Mouse (Mus musculus): Measurements from ENCODE around the gene Sipa1l2.
"Not testable (repeated sequence)": the region's sequence is repeated elsewhere in the genome, so short reads cannot be mapped to it uniquely, and the experiment has no call there.

Gene Sipa1l2

GRCm38 (mm10) chr8:125414651-125415050 lies 155.0 kb downstream of the Sipa1l2 start:
- DNase-seq (ENCODE audit: extremely low read depth, insufficient read length, low spot score), result no peak

- DNase-seq (ENCODE audit: extremely low read depth, insufficient read length, low spot score), result no peak
These were observed 156.4 kb downstream of the Sipa1l2 start for GRCm38 (mm10) chr8:125413001-125413909.

GRCm38 (mm10) chr8:125410646-125411045 lies 159.0 kb downstream of the Sipa1l2 start:
- DNase-seq (ENCODE audit: extremely low read depth, insufficient read length, low spot score), result peak; percentile 75

DNA sequence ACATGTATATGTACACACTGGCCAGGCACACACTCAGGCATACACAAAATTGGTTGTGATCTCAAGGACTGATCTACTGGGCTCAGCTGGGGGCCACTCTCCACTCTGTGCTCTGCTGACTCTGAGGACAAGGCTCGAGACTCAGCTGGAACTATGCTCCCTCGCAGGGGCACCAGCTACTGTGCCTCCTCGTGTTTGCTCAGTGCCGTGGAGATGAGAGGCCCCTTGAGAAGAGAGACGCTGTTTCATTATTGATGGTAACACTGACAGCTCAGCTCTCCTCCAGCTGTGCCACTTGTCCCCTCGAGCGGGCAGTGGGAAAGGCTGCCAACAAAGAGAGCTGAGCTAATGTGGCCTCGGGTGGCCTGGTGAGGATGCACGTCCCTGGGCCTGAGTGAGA lies 161.9 kb downstream of the Sipa1l2 start:
- no peak for DNase-seq (ENCODE audit: extremely low read depth, insufficient read length, low spot score)

- DNase-seq (ENCODE audit: extremely low read depth, insufficient read length, low spot score), result no peak
These were observed 163.2 kb downstream of the Sipa1l2 start for GRCm38 (mm10) chr8:125406453-125406852.

DNA sequence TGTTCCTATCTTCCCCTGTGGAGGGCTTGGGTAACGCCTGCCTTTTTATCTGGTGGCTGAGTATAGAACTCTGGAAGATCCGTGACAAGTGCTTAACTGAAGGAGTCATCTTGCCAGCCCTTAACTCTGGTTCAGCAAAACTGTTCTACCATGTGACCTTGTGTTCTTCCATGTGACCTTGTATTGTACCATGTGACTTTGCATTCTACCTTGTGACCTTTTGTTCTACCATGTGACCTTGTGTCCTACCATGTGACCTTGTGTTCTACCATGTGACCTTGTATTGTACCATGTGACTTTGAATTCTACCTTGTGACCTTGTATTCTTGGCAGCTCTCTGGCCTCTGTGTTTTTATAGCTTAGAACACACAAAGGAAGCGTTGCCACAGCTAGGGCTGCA lies 168.3 kb downstream of the Sipa1l2 start:
- no peak for DNase-seq (ENCODE audit: extremely low read depth, insufficient read length, low spot score)

DNA sequence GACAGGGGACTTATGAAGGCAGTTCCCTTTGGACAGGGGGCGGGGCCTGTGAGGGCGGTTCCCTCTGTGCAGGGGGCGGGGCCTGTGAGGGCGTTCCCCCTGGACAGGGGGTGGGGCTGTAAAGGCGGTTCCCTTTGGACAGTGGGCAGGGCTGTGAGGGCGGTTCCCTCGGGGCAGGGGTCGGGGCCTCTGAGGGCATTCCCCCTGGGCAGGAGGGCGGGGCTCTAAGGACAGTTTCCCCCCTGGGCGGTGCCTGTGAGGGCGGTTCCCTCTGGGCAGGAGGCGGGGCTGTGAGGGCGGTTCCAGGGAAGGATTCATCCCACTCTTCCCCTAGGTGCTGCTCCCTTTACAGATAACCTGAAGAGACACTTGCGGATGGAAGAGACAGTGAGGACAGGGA lies 171.6 kb downstream of the Sipa1l2 start:
- no peak for DNase-seq (ENCODE audit: extremely low read depth, insufficient read length, low spot score)

GRCm38 (mm10) chr8:125395682-125396081 lies 173.9 kb downstream of the Sipa1l2 start:
- not testable (repeated sequence) for DNase-seq (ENCODE audit: extremely low read depth, insufficient read length, low spot score)

DNA sequence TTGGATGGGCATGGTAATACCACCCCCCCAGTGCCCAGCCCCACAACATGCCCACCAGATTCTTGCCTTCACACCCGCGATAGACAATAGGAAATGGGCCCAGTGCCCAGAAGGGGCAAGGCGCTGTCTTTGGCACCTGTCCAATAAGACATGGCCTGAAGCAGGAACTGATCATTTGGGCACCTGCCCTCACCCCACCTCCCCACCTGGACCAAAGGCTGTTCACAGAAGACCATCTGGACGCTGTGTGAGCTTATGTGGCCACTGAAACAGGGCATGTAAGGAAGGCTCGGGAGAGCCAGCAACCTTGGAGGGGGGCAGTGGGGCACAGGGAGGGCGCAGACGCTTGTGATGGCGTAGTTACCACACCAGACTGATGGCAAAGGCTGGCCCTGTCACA lies 174.6 kb downstream of the Sipa1l2 start:
- no peak for DNase-seq (ENCODE audit: extremely low read depth, insufficient read length, low spot score)

- DNase-seq (ENCODE audit: extremely low read depth, insufficient read length, low spot score), result no peak
These were observed 177.9 kb downstream of the Sipa1l2 start for GRCm38 (mm10) chr8:125391685-125392084.

DNA sequence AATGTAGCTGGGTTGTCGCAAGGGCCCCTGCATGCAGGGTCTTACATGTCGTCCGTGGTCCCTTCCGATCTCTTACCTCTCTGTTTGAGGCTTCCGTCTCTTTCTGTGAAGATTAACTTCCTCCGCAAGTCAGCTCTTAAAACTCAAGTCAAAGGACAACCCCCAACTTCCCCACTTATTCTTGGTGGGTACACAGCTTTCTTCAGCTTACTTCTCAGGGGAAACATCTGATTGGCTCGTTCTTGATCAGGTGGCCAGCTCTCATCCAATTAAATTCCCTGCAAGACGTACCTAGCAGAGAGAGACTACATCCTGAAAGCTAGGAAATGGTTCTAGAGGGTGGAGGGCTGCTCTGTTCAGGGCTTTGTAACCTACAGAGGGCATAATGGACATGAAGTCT lies 178.3 kb downstream of the Sipa1l2 start:
- no peak for DNase-seq (ENCODE audit: extremely low read depth, insufficient read length, low spot score)

- DNase-seq (ENCODE audit: extremely low read depth, insufficient read length, low spot score), result no peak
These were observed 179.1 kb downstream of the Sipa1l2 start for GRCm38 (mm10) chr8:125390506-125390895.

DNA sequence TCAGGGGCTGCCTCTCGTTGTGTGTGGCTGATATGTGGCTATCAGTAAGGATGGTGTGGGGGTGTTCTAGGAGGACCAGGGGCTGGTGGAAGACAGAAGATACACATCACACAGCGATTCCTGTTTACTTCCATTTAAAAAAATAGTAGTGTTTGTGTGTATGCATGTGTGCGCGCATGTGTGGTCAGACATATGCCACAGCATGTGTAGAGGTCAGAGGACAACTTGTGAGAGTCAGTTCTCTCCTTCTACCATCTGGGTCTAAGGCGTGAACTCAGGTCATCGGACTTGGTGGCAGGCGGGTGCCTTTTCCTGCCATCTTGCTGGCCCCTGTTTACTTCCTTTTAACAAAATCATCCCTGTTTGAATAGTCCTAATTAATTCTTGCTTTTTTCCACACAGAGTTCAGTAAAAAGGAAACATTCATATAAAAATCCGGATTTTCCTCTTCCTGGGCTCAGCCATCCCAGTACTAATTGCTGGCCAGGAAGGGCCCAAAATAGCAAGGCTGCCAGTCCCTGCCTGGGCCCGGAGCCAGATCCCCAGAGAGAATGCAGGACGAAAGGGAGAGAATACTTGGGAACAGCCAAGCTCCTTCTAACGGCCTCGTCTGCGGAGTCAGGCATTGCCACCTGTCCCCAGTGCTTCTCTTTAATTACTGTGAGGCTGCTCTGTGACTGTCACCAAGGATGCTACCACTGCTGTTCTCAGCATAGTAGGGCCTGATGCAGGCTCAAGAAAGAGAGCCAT lies 179.7 kb downstream of the Sipa1l2 start:
- no peak for DNase-seq (ENCODE audit: extremely low read depth, insufficient read length, low spot score)

DNA sequence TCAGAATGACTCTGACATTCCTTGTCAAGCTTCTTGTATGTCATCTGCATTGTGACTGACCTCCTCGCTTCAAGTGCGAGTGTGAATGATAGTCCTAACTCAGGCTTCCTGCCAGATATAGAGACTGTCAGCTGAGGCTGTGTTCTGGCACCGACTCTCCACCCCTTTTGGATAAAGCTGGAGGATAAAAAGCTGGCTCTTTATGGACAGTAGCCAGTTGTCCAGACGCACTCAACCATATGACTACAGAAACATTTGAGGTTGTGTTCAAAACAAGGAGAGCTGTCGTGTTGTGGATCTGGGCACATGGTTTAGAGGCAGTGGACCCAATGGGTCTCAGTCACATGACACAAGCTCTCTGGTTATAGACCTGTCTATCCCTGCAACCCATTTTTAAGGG lies 180.3 kb downstream of the Sipa1l2 start:
- DNase-seq (ENCODE audit: extremely low read depth, insufficient read length, low spot score), result no peak

- DNase-seq (ENCODE audit: extremely low read depth, insufficient read length, low spot score), result no peak
These were observed 181.0 kb downstream of the Sipa1l2 start for GRCm38 (mm10) chr8:125388404-125389180.

DNA sequence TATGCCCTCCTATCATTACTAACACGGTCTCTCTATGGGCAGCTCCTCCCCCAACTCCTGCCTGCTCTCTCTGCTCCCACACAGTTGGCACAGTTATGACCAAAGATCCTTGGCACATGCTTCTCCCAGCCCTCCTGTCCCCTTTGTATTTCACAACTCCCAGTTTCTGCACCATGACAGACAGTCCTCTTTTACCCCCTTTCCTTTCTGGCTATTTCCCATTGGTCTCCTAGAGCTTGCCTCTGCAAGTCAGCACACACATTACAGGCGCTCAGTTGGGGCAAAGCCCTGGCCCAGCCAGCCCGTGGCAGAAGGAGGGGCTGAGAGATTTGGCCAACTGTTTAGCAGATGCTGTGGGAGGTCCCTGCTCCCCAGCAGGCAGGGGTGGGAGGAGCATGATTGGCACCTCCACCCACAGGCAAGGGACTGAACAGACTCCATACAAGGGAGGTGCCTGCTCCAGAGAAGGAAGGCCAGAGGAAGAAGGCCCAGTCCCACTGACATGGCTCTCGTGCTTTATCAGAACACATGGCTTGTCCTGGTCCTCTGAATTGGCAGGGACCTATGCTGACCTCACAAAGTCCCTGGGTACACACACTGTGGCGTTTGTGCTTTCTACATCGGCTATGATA lies 184.0 kb downstream of the Sipa1l2 start:
- peak; percentile 35 for DNase-seq (ENCODE audit: extremely low read depth, insufficient read length, low spot score)

- DNase-seq (ENCODE audit: extremely low read depth, insufficient read length, low spot score), result no peak
These were observed 184.9 kb downstream of the Sipa1l2 start for GRCm38 (mm10) chr8:125384551-125385183.

DNA sequence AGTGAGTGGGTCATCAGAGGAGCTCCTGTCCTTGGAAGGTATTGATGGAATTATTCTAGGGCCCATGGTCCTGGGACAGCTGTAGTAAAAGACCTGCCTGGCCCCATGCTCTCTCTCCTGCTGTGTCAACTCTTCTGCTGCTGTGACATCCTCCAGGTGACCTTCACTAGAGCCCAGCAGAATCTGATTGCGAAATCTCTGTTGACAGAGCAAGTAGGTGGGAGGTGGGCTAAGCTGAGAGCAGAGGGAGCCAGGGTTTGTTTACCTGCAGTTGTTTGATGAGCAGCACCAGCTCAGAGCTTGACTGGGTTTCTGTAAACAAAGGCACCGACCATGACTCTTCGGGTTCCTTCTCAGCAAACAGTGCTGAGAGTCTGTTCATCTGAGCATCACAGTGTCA lies 187.9 kb downstream of the Sipa1l2 start:
- no peak for DNase-seq (ENCODE audit: extremely low read depth, insufficient read length, low spot score)

GRCm38 (mm10) chr8:125379939-125380338 lies 189.7 kb downstream of the Sipa1l2 start:
- no peak for DNase-seq (ENCODE audit: extremely low read depth, insufficient read length, low spot score)

GRCm38 (mm10) chr8:125379156-125379555 lies 190.5 kb downstream of the Sipa1l2 start:
- no peak for DNase-seq (ENCODE audit: extremely low read depth, insufficient read length, low spot score)
